Mouse (Mus musculus): ENCODE measurements around the gene Park7. TPM values are rescaled to one million over a fixed set of nuclear protein-coding genes. Genes with fewer than 3 reads are reported as not detected.

Park7 gene
- polyA plus RNA-seq, 1 experiment from 2014 or later: 381 TPM

DNA sequence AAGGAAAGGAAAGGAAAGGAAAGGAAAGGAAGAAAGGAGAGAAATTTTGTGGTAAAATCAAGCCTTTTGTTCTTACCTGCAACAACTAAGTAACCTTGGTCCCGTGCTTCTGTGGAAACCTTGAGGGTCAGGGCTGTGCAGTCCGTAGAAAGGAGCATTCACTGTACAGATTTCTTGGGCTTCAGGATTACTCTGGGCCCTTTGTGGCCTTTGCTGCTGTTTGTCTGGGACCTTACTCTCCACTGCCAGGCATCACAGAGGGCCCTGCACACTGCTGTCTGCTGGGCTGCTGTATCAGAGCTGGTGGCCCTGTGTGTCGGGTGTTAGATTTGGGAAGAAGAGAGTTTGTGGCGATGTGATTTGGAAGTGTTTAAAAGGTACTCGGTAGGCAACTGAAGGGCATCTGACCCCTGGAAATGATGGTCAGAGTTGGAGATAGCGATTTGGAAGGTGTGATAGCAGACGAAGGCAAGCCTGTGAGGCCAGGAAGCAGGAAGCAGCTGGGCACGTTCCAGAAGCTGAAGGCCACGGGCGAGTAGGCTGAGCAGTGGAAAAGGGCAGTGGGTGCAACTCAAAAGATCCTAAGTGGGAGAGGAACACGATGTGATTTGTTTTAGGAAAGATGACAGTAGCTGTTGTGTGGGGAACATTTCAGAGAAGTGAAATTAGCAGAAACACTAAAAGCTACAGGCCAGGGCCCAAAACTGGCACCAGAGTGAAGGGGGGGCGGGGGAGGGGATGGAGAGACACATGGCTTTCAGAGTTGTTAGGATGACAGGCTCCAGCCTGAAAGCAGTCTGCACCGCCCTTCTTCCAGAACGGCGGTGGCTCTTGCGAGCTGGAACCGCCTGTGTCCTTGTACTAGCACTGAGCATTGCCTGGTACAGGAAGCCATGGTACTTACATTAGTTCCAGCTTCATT, 44.7 kb downstream of the Park7 start:
- Histone ChIP-seq H3K4me3 (no peak overlapping the region), H3K9me3 (no peaks in the 10 kb centered on the region), H3K4me2 (replicated peaks) (no peak overlapping the region), H3K4me1 (peaks cover 16% of the 10 kb centered on the region), H3K27me3 (no peaks in the 10 kb centered on the region), H3K9ac (replicated peaks) (no peak overlapping the region), H3K36me3 (peaks cover 23% of the 10 kb centered on the region), H3K27ac (replicated peaks) (no peak overlapping the region)
- 79% methylated on average over 17 of the region's 17 CpGs for WGBS
- no peak for ATAC-seq (replicated peaks)

DNA sequence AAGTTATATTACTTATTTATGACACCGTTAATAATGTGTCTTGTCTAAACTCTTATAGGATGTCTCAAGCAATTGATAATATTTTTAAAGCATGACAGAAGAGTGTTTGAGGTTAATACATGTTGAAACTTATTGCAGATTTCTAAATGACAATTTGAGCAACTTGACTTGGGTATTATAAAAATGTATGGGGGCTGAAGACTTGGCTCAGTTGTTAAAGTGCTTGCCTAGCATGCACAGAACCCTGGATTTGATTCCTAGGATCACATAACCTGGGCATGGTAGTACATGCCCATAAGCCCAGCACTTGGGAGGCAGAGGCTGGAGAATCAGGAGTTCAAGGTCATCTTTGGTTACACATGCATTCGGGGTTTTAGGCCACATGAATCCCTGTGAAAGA, 45.4 kb downstream of the Park7 start:
- Histone ChIP-seq H3K9me3 (no peaks in the 10 kb centered on the region), H3K9ac (replicated peaks) (no peak overlapping the region), H3K36me3 (peaks cover 23% of the 10 kb centered on the region), H3K27ac (replicated peaks) (no peak overlapping the region), H3K27me3 (no peaks in the 10 kb centered on the region), H3K4me3 (no peak overlapping the region), H3K4me1 (peaks cover 16% of the 10 kb centered on the region), H3K4me2 (replicated peaks) (no peak overlapping the region)
- 92% methylated on average over 2 of the region's 2 CpGs for WGBS
- ATAC-seq (replicated peaks): no peak

- H3K4me3 ChIP-seq: no peak overlapping the region
- no peak overlapping the region for H3K9ac ChIP-seq (replicated peaks)
- 89% methylated on average over 6 of the region's 6 CpGs for WGBS
- no peak for ATAC-seq (replicated peaks)
- no peak overlapping the region for H3K4me2 ChIP-seq (replicated peaks)
- no peaks in the 10 kb centered on the region for H3K9me3 ChIP-seq
- peaks cover 23% of the 10 kb centered on the region for H3K36me3 ChIP-seq
- peaks cover 16% of the 10 kb centered on the region for H3K4me1 ChIP-seq
- H3K27ac ChIP-seq (replicated peaks): no peak overlapping the region
- H3K27me3 ChIP-seq: no peaks in the 10 kb centered on the region
These were observed 46.1 kb downstream of the Park7 start for GRCm38 (mm10) chr4:150868161-150868560.

DNA sequence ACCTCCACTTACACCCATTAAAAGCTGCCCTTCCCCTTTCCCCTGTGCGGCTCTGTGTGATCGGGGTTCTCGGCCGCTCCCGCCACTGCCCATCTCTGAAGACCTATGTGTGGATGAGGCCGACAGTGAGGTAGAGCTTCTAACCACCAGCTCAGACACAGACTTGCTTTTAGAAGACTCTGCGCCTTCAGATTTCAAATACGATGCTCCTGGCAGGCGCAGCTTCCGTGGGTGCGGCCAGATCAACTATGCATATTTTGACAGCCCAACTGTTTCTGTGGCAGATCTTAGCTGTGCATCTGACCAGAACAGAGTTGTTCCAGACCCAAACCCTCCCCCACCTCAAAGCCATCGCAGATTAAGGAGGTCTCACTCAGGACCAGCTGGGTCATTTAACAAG, 47.7 kb downstream of the Park7 start:
- Histone ChIP-seq H3K9ac (replicated peaks) (no peak overlapping the region), H3K4me3 (no peak overlapping the region), H3K9me3 (no peaks in the 10 kb centered on the region), H3K27ac (replicated peaks) (no peak overlapping the region), H3K27me3 (no peaks in the 10 kb centered on the region), H3K36me3 (peaks cover 23% of the 10 kb centered on the region), H3K4me1 (peaks cover 6% of the 10 kb centered on the region), H3K4me2 (replicated peaks) (no peak overlapping the region)
- no peak for ATAC-seq (replicated peaks)
- WGBS: 95% methylated on average over 11 of the region's 12 CpGs

- H3K4me2 ChIP-seq (replicated peaks): no peak overlapping the region
- no peak overlapping the region for H3K27ac ChIP-seq (replicated peaks)
- no peak overlapping the region for H3K4me3 ChIP-seq
- H3K36me3 ChIP-seq: peaks cover 23% of the 10 kb centered on the region
- no peak overlapping the region for H3K9ac ChIP-seq (replicated peaks)
- H3K4me1 ChIP-seq: peaks cover 2% of the 10 kb centered on the region
- H3K9me3 ChIP-seq: no peaks in the 10 kb centered on the region
- 95% methylated on average over 11 of the region's 11 CpGs for WGBS
- H3K27me3 ChIP-seq: no peaks in the 10 kb centered on the region
- no peak for ATAC-seq (replicated peaks)
These were observed 48.2 kb downstream of the Park7 start for GRCm38 (mm10) chr4:150866069-150866468.

DNA sequence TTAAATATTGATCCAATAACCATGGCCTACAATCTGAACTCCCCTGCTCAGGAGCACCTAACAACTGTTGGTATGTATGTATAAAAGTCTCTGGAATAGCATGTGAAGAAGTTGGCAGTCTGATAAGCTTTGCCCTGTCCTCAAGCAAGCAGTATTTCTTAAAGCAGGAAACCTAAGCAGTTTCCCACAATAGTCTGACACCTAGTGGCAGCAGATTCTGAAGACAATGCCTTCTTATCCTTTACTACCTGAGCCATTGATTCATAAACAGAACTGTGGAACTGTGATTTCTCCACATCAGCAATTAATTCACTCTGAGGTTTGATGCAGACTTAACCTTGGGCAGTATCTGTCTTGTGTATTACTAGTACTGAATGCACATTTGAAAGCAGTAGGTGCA, 48.9 kb downstream of the Park7 start:
- Histone ChIP-seq H3K4me3 (no peak overlapping the region), H3K9me3 (no peaks in the 10 kb centered on the region), H3K36me3 (peaks cover 23% of the 10 kb centered on the region), H3K27ac (replicated peaks) (no peak overlapping the region), H3K27me3 (no peaks in the 10 kb centered on the region), H3K4me1 (no peaks in the 10 kb centered on the region), H3K9ac (replicated peaks) (no peak overlapping the region), H3K4me2 (replicated peaks) (no peak overlapping the region)
- ATAC-seq (replicated peaks): no peak

DNA sequence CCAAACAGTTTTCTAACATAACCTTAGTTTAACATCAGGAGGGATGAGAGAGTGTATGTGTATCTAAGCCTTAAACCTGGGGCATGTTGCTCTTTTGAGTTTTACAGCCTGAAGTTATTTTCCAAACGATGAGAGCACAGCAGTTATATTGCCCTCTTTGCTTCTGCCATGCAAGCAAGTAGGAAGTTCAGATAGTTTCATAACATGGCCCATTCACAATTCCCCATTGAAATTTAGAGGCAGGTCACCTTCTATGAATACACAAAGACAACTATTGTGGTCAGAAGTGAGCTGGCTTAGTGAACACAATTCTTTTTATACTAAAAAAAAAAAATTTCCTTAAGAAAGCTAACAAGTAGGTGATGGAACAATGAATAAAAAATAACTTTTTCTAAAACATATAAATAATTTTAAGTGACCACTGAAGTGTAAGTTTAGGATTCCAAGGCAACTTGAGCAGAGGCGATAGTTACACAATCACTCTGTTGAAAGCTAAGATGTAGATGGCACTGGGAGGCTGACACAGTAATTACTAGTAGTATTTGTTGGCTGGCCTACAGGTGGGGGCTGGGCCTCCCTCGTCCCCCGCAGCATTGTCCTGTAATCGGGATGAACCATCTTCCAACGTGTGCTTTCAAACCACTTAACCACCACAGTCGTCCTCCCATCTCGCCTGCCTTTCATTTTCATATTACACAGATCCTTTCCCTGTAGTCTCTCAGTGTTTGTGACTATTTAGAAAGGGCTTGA, 51.4 kb downstream of the Park7 start:
- Histone ChIP-seq H3K9me3 (no peaks in the 10 kb centered on the region), H3K27ac (replicated peaks) (no peak overlapping the region), H3K4me1 (no peaks in the 10 kb centered on the region), H3K27me3 (no peaks in the 10 kb centered on the region), H3K4me3 (no peak overlapping the region), H3K36me3 (peaks cover 20% of the 10 kb centered on the region), H3K9ac (replicated peaks) (no peak overlapping the region), H3K4me2 (replicated peaks) (no peak overlapping the region)
- 45% methylated on average over 8 of the region's 8 CpGs for WGBS
- no peak for ATAC-seq (replicated peaks)

DNA sequence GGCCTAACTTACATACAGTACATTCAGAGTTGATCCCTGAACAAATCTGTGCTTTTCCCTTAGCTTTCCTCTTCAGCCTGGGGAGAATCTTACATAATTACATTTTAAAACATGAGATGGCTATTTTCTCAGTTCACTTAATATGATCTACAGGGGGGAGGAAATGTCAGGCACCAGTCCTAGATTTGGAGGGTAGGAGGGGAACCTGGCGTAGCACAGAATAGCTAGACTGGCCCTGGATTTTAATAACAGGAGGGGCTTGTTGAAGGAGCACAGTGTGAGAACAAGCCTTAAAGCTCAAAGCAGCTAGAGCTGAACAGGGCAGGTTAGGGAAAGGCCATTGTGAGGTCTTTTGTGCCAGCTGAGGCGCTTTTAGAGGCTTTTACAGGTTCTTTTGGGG, 53.1 kb downstream of the Park7 start:
- WGBS: 42% methylated on average over 2 of the region's 2 CpGs
- Histone ChIP-seq H3K27ac (replicated peaks) (no peak overlapping the region), H3K27me3 (no peaks in the 10 kb centered on the region), H3K4me2 (replicated peaks) (no peak overlapping the region), H3K4me1 (peaks cover 8% of the 10 kb centered on the region), H3K4me3 (no peak overlapping the region), H3K36me3 (peaks cover 4% of the 10 kb centered on the region; the same call in 1 of the 2 replicates), H3K9me3 (no peaks in the 10 kb centered on the region), H3K9ac (replicated peaks) (no peak overlapping the region)
- ATAC-seq (replicated peaks): no peak

GRCm38 (mm10) chr4:150860526-150860925, 53.7 kb downstream of the Park7 start:
- Histone ChIP-seq H3K4me3 (no peak overlapping the region), H3K4me1 (peaks cover 13% of the 10 kb centered on the region), H3K9ac (replicated peaks) (no peak overlapping the region), H3K27me3 (no peaks in the 10 kb centered on the region), H3K36me3 (no peaks in the 10 kb centered on the region), H3K27ac (replicated peaks) (no peak overlapping the region), H3K4me2 (replicated peaks) (no peak overlapping the region), H3K9me3 (no peaks in the 10 kb centered on the region)
- ATAC-seq (replicated peaks): no peak
- WGBS: 91% methylated on average over 4 of the region's 4 CpGs

DNA sequence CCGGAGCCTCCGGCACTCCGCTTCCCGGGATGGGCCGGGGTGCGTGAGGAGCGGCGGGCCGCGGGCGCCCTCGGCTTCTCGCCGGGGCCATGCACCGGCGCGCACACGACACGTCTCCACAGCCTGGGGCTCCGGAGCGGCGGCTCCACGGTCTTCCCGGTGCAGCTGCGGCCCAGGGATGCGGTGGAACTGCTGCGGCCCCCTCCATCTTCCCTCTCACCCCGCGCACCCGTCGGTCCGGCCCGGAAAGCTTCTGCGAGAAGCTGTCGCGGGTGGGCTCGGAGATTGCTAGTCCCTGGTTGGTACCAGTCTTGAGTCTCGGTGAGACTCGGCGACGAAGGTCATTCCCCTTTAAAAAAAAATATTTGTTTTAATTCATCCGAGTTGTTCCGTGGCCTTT, 58.9 kb downstream of the Park7 start:
- Histone ChIP-seq H3K9me3 (no peaks in the 10 kb centered on the region), H3K36me3 (no peaks in the 10 kb centered on the region), H3K27ac (replicated peaks) (peak overlapping the region; percentile 97), H3K4me2 (replicated peaks) (peak overlapping the region; percentile 74), H3K9ac (replicated peaks) (peak overlapping the region; percentile 84), H3K27me3 (no peaks in the 10 kb centered on the region), H3K4me1 (peaks cover 20% of the 10 kb centered on the region), H3K4me3 (peak overlapping the region; percentile 72)
- ATAC-seq (replicated peaks): peak; percentile 73
- under 1% methylated on average over 40 of the region's 43 CpGs for WGBS

DNA sequence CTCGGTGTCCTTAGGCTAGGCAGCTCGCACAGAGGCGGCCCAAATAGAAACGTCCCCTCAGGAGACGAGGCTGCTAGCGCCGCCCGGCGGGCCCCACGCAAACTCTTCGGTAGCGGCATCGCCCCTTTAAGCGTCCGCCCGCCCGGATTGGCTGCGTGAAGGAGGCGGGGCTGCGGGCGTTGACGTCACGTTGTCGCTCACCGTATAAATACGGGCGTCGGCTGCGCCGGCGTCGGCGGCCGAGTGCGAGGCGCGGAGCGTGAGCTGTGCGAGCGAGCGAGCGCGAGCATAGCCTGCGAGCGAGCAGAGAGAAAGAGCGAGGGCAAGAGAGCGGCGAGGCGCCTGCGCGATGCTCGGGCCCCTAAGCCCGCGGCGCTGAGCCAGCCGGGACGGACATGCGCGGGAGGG, 59.4 kb downstream of the Park7 start:
- H3K27ac ChIP-seq (replicated peaks): peak overlapping the region; percentile 97
- ATAC-seq (replicated peaks): peak; percentile 99
- no peaks in the 10 kb centered on the region for H3K9me3 ChIP-seq
- H3K4me3 ChIP-seq: peak overlapping the region; percentile 72
- H3K4me2 ChIP-seq (replicated peaks): peak overlapping the region; percentile 74
- WGBS: 1% methylated on average over 59 of the region's 59 CpGs
- H3K4me1 ChIP-seq: peaks cover 20% of the 10 kb centered on the region
- H3K36me3 ChIP-seq: no peaks in the 10 kb centered on the region
- peak overlapping the region; percentile 84 for H3K9ac ChIP-seq (replicated peaks)
- no peaks in the 10 kb centered on the region for H3K27me3 ChIP-seq

- Histone ChIP-seq H3K4me1 (peaks cover 20% of the 10 kb centered on the region), H3K36me3 (no peaks in the 10 kb centered on the region), H3K27me3 (no peaks in the 10 kb centered on the region), H3K4me2 (replicated peaks) (peak within 1 kb of the TSS; percentile 74), H3K27ac (replicated peaks) (peak within 1 kb of the TSS; percentile 64; the same call in 1 of the 2 replicates), H3K9ac (replicated peaks) (peak within 1 kb of the TSS; percentile 49), H3K9me3 (no peaks in the 10 kb centered on the region), H3K4me3 (peak within 1 kb of the TSS; percentile 72)
- 53% methylated on average over 13 of the region's 13 CpGs for WGBS
- peak; percentile 14; the same call in 1 of the 2 replicates for ATAC-seq (replicated peaks)
These were observed 60.4 kb downstream of the Park7 start, which contains the start of gene Errfi1 for GRCm38 (mm10) chr4:150853680-150854461. Errfi1 (plus strand) TSS chr4:150853919.
